Mouse (Mus musculus) myocyte (in vitro differentiated cells): ENCODE results near the gene Asb10. TPM values are rescaled to one million over a fixed set of nuclear protein-coding genes. Genes with fewer than 3 reads are reported as not detected.

Experiments
- H3K27me3 ChIP-seq: one replicate; pipeline ENCODE4 v1.6.1; 2011; ENCODE audit not compliant: control insufficient read depth, insufficient read depth, insufficient read length
- H3K36me3 ChIP-seq: one replicate; pipeline ENCODE4 v1.6.1; 2011; ENCODE audit not compliant: control insufficient read depth, insufficient read depth
- H3K4me2 ChIP-seq: one replicate; pipeline ENCODE4 v1.6.1; 2011; ENCODE audit warnings: low read depth, control low read depth
- H3K4me3 ChIP-seq: one replicate; pipeline ENCODE4 v1.5.1; 2011; ENCODE audit warnings: mild to moderate bottlenecking, control low read depth, moderate library complexity
- H3K79me2 ChIP-seq: one replicate; pipeline ENCODE4 v1.6.1; 2011; ENCODE audit not compliant: control insufficient read depth, insufficient read depth
- H3ac ChIP-seq: one replicate; pipeline ENCODE4 v1.6.1; 2011; ENCODE audit not compliant: control insufficient read depth, insufficient read length
- CEBPB ChIP-seq: IDR thresholded peaks from 2 replicates; pipeline ENCODE4 v1.6.1; 2011; ENCODE audit warnings: mild to moderate bottlenecking, moderate library complexity; ENCODE audit not compliant: poor library complexity, insufficient read depth, severe bottlenecking
- E2F4 ChIP-seq: IDR thresholded peaks from one replicate; pipeline ENCODE4 v1.6.1; 2011; ENCODE audit warnings: mild to moderate bottlenecking, control low read depth, moderate library complexity; ENCODE audit not compliant: insufficient read depth
- MAX ChIP-seq: IDR thresholded peaks from one replicate; pipeline ENCODE4 v1.6.1; 2011; ENCODE audit warnings: low read depth, mild to moderate bottlenecking, control low read depth
- MYOD1 ChIP-seq, 3 experiments: IDR thresholded peaks; one replicate each; pipeline ENCODE4 v1.6.1; 2011; ENCODE audit warnings: control low read depth in 2 of 3, low read depth in 2 of 3, mild to moderate bottlenecking in 2 of 3, moderate library complexity in 1 of 3; ENCODE audit not compliant: insufficient read length in 2 of 3, control insufficient read depth in 1 of 3
- MYOG ChIP-seq, 3 experiments: IDR thresholded peaks; one replicate each; pipeline ENCODE4 v1.6.1; 2011; ENCODE audit warnings: control low read depth in 2 of 3, low read depth in 2 of 3, mild to moderate bottlenecking in 2 of 3; ENCODE audit not compliant: insufficient read length in 2 of 3, control insufficient read depth in 1 of 3, insufficient read depth in 1 of 3
- POLR2A ChIP-seq: IDR thresholded peaks from one replicate; pipeline ENCODE4 v1.6.1; 2011; ENCODE audit warnings: low read depth, mild to moderate bottlenecking, control low read depth, moderate library complexity; ENCODE audit not compliant: insufficient read length
- POLR2AphosphoS2 ChIP-seq: IDR thresholded peaks from one replicate; pipeline ENCODE4 v1.6.1; 2011; ENCODE audit warnings: low read depth, control low read depth; ENCODE audit not compliant: insufficient read length
- REST ChIP-seq: IDR thresholded peaks from one replicate; pipeline ENCODE4 v1.6.1; 2011; ENCODE audit warnings: mild to moderate bottlenecking, control low read depth, moderate library complexity; ENCODE audit not compliant: insufficient read depth, insufficient read length
- SRF ChIP-seq: IDR thresholded peaks from one replicate; pipeline ENCODE4 v1.6.1; 2011; ENCODE audit warnings: low read depth; ENCODE audit not compliant: control insufficient read depth, insufficient read length
- TCF12 ChIP-seq: IDR thresholded peaks from one replicate; pipeline ENCODE4 v1.6.1; 2011; ENCODE audit warnings: mild to moderate bottlenecking, control low read depth; ENCODE audit not compliant: poor library complexity, insufficient read depth, severe bottlenecking
- TCF3 ChIP-seq: IDR thresholded peaks from one replicate; pipeline ENCODE4 v1.6.1; 2011; ENCODE audit warnings: low read depth, control low read depth; ENCODE audit not compliant: insufficient read length
- USF1 ChIP-seq: IDR thresholded peaks from one replicate; pipeline ENCODE4 v1.6.1; 2011; ENCODE audit warnings: low read depth, mild to moderate bottlenecking, control low read depth, moderate library complexity
- polyA plus RNA-seq: library from polyadenylated mRNA; unstranded; fragments of >200 nt; fragmentation: generic; extraction: Trizol; gene quantifications from one replicate; pipeline ENCODE4 v1.2.1, GENCODE M21; 2012; ENCODE audit warnings: missing spikeins

Gene Asb10
- polyA plus RNA-seq, 1 experiment: 0.77 TPM

GRCm38 (mm10) chr5:24527780-24528179 lies 13.0 kb downstream of the Asb10 start:
- no peaks in the 10 kb centered on the region for H3K79me2 ChIP-seq
- no peaks in the 10 kb centered on the region for H3K36me3 ChIP-seq
- H3K4me2 ChIP-seq: no peak overlapping the region
- H3K27me3 ChIP-seq: peaks cover 77% of the 10 kb centered on the region
- H3ac ChIP-seq: no peak overlapping the region
- no peak for TF ChIP-seq MYOG (IDR thresholded peaks at IDR 0.05; ENCODE audit: control insufficient read depth in 1 of 3, insufficient read depth in 1 of 3, insufficient read length in 2 of 3, low read depth in 2 of 3)
- no peak for TF ChIP-seq REST
- no peak for TF ChIP-seq TCF3
- TF ChIP-seq MAX: no peak
- no peak for TF ChIP-seq POLR2AphosphoS2
- TF ChIP-seq USF1: no peak
- H3K4me3 ChIP-seq: no peak overlapping the region

- Histone ChIP-seq H3K4me3 (no peak within 1 kb of the TSS), H3K27me3 (peaks cover 74% of the 10 kb centered on the region), H3K36me3 (no peaks in the 10 kb centered on the region), H3ac (peak within 1 kb of the TSS; percentile 15), H3K79me2 (no peaks in the 10 kb centered on the region), H3K4me2 (peak within 1 kb of the TSS; percentile 18)
- TF ChIP-seq REST (no peak), TCF3 (no peak), MYOD1 (IDR thresholded peaks at IDR 0.05; ENCODE audit: control insufficient read depth in 1 of 3, insufficient read length in 2 of 3, low read depth in 2 of 3) (peak in 1 of 3 experiments; percentile 19), TCF12 (no peak), MYOG (IDR thresholded peaks at IDR 0.05; ENCODE audit: control insufficient read depth in 1 of 3, insufficient read depth in 1 of 3, insufficient read length in 2 of 3, low read depth in 2 of 3) (peak in 1 of 3 experiments; percentile 16), POLR2A (no peak), USF1 (no peak), SRF (no peak), MAX (no peak)
Measured at GRCm38 (mm10) chr5:24526889-24527230, 13.9 kb downstream of the Asb10 start, which contains the start of gene Gbx1. TSS of gene Gbx1 (minus strand) at chr5:24527202.

GRCm38 (mm10) chr5:24526190-24526888 lies 14.4 kb downstream of the Asb10 start:
- no peaks in the 10 kb centered on the region for H3K36me3 ChIP-seq
- peak overlapping the region; percentile 15 for H3ac ChIP-seq
- peaks cover 71% of the 10 kb centered on the region for H3K27me3 ChIP-seq
- no peaks in the 10 kb centered on the region for H3K79me2 ChIP-seq
- no peak for TF ChIP-seq MYOG (IDR thresholded peaks at IDR 0.05; ENCODE audit: control insufficient read depth in 1 of 3, insufficient read depth in 1 of 3, insufficient read length in 2 of 3, low read depth in 2 of 3)
- H3K4me3 ChIP-seq: no peak overlapping the region
- H3K4me2 ChIP-seq: no peak overlapping the region

GRCm38 (mm10) chr5:24525360-24526189 lies 15.2 kb downstream of the Asb10 start:
- H3ac ChIP-seq: no peak overlapping the region
- H3K36me3 ChIP-seq: no peaks in the 10 kb centered on the region
- no peaks in the 10 kb centered on the region for H3K79me2 ChIP-seq
- no peak overlapping the region for H3K4me3 ChIP-seq
- no peak for TF ChIP-seq TCF3
- TF ChIP-seq TCF12: no peak
- TF ChIP-seq REST: no peak
- H3K4me2 ChIP-seq: no peak overlapping the region
- H3K27me3 ChIP-seq: peaks cover 64% of the 10 kb centered on the region

GRCm38 (mm10) chr5:24524522-24524921 lies 16.3 kb downstream of the Asb10 start:
- TF ChIP-seq MAX (no peak), SRF (no peak), USF1 (no peak), REST (no peak), MYOG (IDR thresholded peaks at IDR 0.05; ENCODE audit: control insufficient read depth in 1 of 3, insufficient read depth in 1 of 3, insufficient read length in 2 of 3, low read depth in 2 of 3) (no peak), POLR2A (no peak), TCF12 (no peak), CEBPB (no peak), POLR2AphosphoS2 (no peak), E2F4 (no peak), MYOD1 (IDR thresholded peaks at IDR 0.05; ENCODE audit: control insufficient read depth in 1 of 3, insufficient read length in 2 of 3, low read depth in 2 of 3) (no peak), TCF3 (no peak)
- no peak overlapping the region for H3ac ChIP-seq

More at GRCm38 (mm10) chr5:24524522-24524921, 16.3 kb downstream of the Asb10 start:
- Histone ChIP-seq H3K36me3 (no peaks in the 10 kb centered on the region), H3K4me3 (no peak overlapping the region), H3K27me3 (peaks cover 68% of the 10 kb centered on the region), H3K4me2 (no peak overlapping the region), H3K79me2 (no peaks in the 10 kb centered on the region)
